Mouse (Mus musculus) stomach, postnatal 0 days (tissue): ENCODE measurements at regions not wholly inside any gene's neighbourhood (a gene's known extent, or its start where the extent isn't known, plus 50 kb on each side); places are given as distances from the start of the nearest gene placed in this dataset.

Source experiments
- CTCF ChIP-seq: IDR thresholded peaks from 2 replicates; pipeline ENCODE4 v1.5.1; 2016; ENCODE audit warnings: antibody characterized with exemption, low read depth, mild to moderate bottlenecking, moderate library complexity
- EP300 ChIP-seq: optimal IDR thresholded peaks from 2 replicates; pipeline ENCODE3; 2016; ENCODE audit warnings: antibody characterized with exemption

DNA sequence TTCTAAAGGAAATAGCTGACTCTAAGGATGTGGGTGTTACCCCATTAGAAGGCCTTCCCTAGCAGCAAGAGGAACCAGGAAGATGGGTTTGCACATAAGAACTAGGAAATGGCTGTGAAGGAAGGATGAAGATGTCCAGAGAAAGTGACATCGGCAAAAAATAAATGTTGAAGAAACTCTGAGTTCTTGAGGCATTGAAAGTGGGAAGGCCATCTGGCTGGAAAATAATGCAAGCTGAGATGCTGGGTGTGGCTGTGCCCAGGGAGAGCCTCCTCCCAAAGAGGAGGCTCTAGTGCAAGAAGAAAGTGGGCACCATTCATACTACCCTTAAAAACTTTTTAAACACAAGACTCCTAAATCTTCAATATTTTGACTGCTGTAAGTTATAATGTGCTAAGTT lies 99.9 kb upstream of the F13a1 start:
- no peak for TF ChIP-seq EP300
- TF ChIP-seq CTCF: no peak
